Mouse (Mus musculus) liver, adult 2 months (tissue): ENCODE measurements around the gene Gm9639.

Source experiments
- CTCF ChIP-seq: fragments of 200-500 bp; IDR thresholded peaks from 2 replicates; pipeline ENCODE4 v1.5.1; 2011; ENCODE audit warnings: low read depth, low read length, control low read depth
- POLR2A ChIP-seq: fragments of 200-500 bp; IDR thresholded peaks from 2 replicates; pipeline ENCODE4 v1.6.1; 2011; ENCODE audit warnings: low read length, control low read depth; ENCODE audit not compliant: insufficient read depth; ENCODE audit errors: extremely low read depth

DNA sequence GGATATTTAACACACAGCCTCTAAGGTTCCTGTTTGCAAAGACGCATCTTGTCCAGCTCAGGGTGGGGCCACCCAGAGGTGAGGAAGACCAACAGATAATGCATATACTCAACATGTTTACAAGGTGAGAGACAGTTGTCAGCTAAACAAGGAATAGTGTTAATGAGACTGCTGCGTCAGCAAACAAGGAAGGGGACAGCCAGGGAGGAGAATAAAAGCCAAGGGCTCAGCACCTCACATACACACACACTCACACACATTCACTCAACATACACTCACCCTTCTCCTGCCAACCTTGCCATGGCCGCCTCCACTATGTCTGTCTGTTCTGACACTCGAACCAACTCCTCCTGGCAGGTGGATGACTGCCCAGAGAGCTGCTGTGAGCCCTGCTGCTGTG lies 19.5 kb upstream of the Gm9639 start, which contains the start of gene Gm2696:
- no peak for TF ChIP-seq CTCF
- no peak for TF ChIP-seq POLR2A
